Mouse (Mus musculus) lung, adult 2 months (tissue): ENCODE results near the gene N4bp2l2.

ENCODE experiments used
- CTCF ChIP-seq: fragments of 200-500 bp; IDR thresholded peaks from 2 replicates; pipeline ENCODE4 v1.5.1; 2011; ENCODE audit warnings: mild to moderate bottlenecking, low read length, control low read depth; ENCODE audit not compliant: insufficient read depth
- POLR2A ChIP-seq: fragments of 200-500 bp; IDR thresholded peaks from 2 replicates; pipeline ENCODE4 v1.6.1; 2011; ENCODE audit warnings: low read depth, mild to moderate bottlenecking, control low read depth, low read length, borderline replicate concordance; ENCODE audit errors: extremely low read depth

DNA sequence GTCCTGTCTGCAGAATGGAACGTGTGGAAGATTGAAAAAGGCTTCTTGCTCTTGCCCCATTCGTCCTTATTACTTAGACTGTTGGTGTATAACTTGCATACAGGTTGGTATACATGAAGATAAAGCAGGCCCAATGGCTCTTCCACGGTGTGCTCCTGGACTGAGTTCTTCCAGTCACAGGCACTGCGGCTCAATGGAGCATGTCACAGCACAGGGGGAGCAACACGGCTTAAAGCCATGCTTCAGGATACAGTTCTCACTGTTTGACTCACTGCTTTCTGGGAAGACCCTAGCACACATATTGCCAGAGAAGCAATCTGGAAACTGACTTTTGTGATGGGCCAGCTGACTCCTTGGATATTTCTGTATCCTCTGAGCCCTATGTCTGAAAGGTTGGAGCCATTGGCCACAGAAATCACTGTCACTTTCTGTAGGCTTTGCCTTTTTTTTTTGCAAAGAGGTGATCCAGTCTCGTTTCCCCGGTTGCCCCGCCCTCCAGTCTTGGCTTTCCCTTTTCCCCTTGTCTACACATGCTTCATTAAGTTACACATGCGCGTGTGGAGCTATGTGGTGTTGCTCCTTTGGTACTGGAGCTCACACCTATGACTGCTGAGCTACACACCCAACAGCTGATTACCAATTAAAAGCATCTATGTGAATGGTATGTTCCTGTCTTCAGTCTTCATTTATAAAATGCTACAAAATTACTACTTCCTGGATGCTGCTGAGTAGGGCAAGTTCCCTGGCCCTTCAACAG lies 47.2 kb downstream of the N4bp2l2 start:
- no peak for TF ChIP-seq CTCF
- no peak for TF ChIP-seq POLR2A
